Mouse (Mus musculus) limb, embryonic 14.5 days (tissue): ENCODE measurements around the gene Usp7. TPM values are rescaled to one million over a fixed set of nuclear protein-coding genes. Genes with fewer than 3 reads are reported as not detected.

Source experiments
- ATAC-seq: fragments of 200-750 bp; cut with Nextera tagmentation; 2 replicates; pipeline ENCODE4 v1.8.0; 2017; ENCODE audit warnings: low read depth, moderate number of reproducible peaks, moderate TSS enrichment; ENCODE audit not compliant: low FRiP score
- DNase-seq: peaks from one replicate; pipeline ENCODE4 v3.0.0-alpha.2; 2015; ENCODE audit warnings: low spot score
- H3K27ac ChIP-seq: fragments of 300-500 bp; sonication (generic); replicated peaks from 2 replicates; pipeline ENCODE4 v1.5.1; 2014; ENCODE audit warnings: low read depth, mild to moderate bottlenecking, low read length, moderate library complexity, mixed read lengths
- H3K27me3 ChIP-seq: fragments of 300-500 bp; sonication (generic); 2 replicates; pipeline ENCODE4 v1.6.1; 2014; ENCODE audit warnings: low read length, mixed read lengths; ENCODE audit not compliant: control insufficient read depth, insufficient read depth
- H3K36me3 ChIP-seq: fragments of 300-500 bp; sonication (generic); 2 replicates; pipeline ENCODE4 v1.6.1; 2014; ENCODE audit warnings: mild to moderate bottlenecking, low read length, moderate library complexity, mixed read lengths; ENCODE audit not compliant: control insufficient read depth, insufficient read depth
- H3K4me1 ChIP-seq: fragments of 300-500 bp; sonication (generic); 2 replicates; pipeline ENCODE4 v1.6.1; 2014; ENCODE audit warnings: antibody characterized with exemption, low read length, mixed read lengths; ENCODE audit not compliant: control insufficient read depth, insufficient read depth
- H3K4me2 ChIP-seq: fragments of 300-500 bp; sonication (generic); replicated peaks from 2 replicates; pipeline ENCODE4 v1.6.1; 2014; ENCODE audit warnings: low read depth, mild to moderate bottlenecking, low read length, moderate library complexity; ENCODE audit not compliant: severe bottlenecking
- H3K4me3 ChIP-seq: fragments of 300-500 bp; sonication (generic); replicated peaks from 2 replicates; pipeline ENCODE4 v1.5.1; 2014; ENCODE audit warnings: low read length
- H3K9ac ChIP-seq: fragments of 300-500 bp; sonication (generic); 2 replicates; pipeline ENCODE4 v1.6.1; 2014; ENCODE audit warnings: mild to moderate bottlenecking, low read depth, low read length, moderate library complexity; ENCODE audit not compliant: severe bottlenecking
- H3K9me3 ChIP-seq: fragments of 300-500 bp; sonication (generic); 2 replicates; pipeline ENCODE4 v1.6.1; 2016; ENCODE audit warnings: low read length; ENCODE audit not compliant: control insufficient read depth
- POLR2A ChIP-seq: fragments of 200-500 bp; IDR thresholded peaks from 2 replicates; pipeline ENCODE4 v1.8.0; 2012; ENCODE audit warnings: inconsistent platforms, mild to moderate bottlenecking, moderate library complexity, borderline replicate concordance; ENCODE audit not compliant: insufficient read depth, insufficient read length; ENCODE audit errors: extremely low read depth
- WGBS: fragments of 180-500 bp; shearing (Covaris S2); extraction: QIAGEN DNeasy Blood & Tissue Kit; methylation state at CpG from one replicate; pipeline ENCODE4 v1.1.7; 2014; 5-methylcytosine and 5-hydroxymethylcytosine counted together
- polyA plus RNA-seq, 2 experiments: library from polyadenylated mRNA; depleted of rRNA in 1 of 2; stranded (reverse) in 1 of 2; unstranded in 1 of 2; fragments of >200 nt; fragmentation: Nextera tagmentation in 1 of 2; extraction: Ambion mirVana in 1 of 2; gene quantifications; 2 replicates each; pipeline versions ENCODE4 v1.2.1 to v1.2.3; 2012 to 2014

The Usp7 gene
- polyA plus RNA-seq, 2 experiments: 47.1 to 104 TPM

DNA sequence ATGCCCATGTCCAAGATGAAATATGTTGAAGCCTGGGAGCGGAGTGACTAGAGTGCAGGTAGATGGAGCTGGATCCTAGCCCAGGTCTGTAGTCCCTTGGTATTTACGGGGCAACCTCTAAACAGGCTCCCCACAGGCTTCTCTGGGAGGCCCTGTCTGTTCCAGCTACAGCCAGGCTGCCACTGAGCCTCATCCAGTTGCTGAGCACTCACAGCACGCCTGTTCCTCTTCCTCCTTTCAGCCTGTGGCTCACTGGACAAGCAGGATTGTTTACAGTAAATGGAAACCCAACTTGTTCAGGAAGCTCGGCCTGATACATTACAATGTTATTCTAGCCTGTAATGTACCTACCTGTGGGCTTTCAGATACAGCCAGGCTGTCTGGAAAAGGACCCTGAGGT lies 23.5 kb downstream of the Usp7 start:
- Histone ChIP-seq H3K4me1 (no peaks in the 10 kb centered on the region), H3K9ac (no peak overlapping the region), H3K27ac (no peak overlapping the region), H3K27me3 (no peaks in the 10 kb centered on the region), H3K4me2 (no peak overlapping the region), H3K9me3 (no peaks in the 10 kb centered on the region), H3K36me3 (no peaks in the 10 kb centered on the region), H3K4me3 (no peak overlapping the region)
- ATAC-seq (no peak), DNase-seq (no peak)
- 63% methylated on average over 4 of the region's 4 CpGs for WGBS
- TF ChIP-seq POLR2A: no peak

DNA sequence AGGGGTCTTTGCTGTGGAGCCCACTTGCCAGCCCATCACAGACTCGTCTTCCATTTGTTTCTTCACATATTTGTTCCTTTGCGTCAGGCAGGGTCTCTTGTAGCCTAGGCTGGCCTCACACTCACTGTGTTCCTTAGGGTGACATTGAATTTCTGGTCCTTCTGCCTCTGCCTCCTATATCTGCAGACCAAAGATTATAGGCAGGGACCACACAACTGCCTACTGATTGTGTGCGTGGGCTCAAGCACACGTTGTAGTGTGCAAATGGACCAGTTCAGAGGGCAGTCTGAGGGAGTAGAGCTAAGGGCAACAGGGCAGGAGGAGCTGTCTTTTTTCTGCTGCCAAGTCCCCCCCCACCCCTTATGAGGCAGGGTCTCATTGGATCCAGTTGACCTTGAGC lies 24.0 kb downstream of the Usp7 start:
- DNase-seq: no peak

DNA sequence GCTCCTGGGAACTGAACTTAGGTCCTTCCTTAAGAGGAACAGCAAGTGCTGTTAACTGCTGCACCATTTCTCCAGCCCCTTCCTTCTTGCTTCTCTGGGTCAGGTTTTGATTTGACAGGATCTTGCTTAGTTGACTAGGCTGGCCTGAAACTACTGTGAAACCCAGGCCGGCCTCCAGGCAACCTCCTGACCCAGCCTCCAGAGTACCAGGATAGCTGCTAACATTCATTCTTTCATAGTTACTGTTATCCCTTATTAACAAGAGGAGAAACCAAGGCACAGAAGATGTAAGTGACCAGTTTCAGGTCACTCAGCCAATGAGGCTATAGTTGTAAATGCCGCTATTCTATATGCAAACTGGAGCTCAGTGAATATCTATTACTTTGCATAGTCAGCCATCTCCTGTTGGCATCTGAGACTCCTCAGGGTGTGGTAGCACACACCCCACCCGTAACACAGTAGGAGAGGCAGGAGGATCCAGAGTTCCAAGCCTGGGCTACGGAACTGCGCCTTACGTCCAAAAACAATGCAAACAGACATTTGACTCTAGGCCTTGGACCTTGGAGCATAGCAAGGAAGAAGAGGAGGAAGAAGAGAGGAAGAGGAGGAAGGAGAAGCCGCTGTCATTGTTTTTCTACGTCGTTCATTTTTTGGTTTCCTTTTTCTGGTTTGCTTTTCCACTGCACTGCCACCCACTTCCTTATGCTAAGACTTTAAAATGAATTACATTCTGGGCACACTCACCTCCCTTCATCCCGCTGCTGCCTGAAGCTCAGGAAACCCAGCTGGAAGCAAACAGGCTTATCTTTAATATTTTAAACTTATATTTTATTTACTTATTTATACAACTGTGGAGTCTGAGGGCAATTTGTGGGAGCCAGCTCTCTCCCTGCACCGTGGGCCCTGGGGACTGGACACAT lies 24.7 kb downstream of the Usp7 start:
- no peaks in the 10 kb centered on the region for H3K9me3 ChIP-seq
- WGBS: 82% methylated on average over 11 of the region's 11 CpGs
- H3K4me1 ChIP-seq: no peaks in the 10 kb centered on the region
- TF ChIP-seq POLR2A: no peak
- no peak overlapping the region for H3K27ac ChIP-seq
- no peak overlapping the region for H3K4me2 ChIP-seq
- H3K9ac ChIP-seq: no peak overlapping the region
- H3K4me3 ChIP-seq: no peak overlapping the region
- ATAC-seq (no peak), DNase-seq (no peak)
- no peaks in the 10 kb centered on the region for H3K27me3 ChIP-seq
- H3K36me3 ChIP-seq: no peaks in the 10 kb centered on the region

More for the DNA sequence above, 24.0 kb downstream of the Usp7 start:
- no peak overlapping the region for H3K27ac ChIP-seq
- H3K27me3 ChIP-seq: no peaks in the 10 kb centered on the region
- no peaks in the 10 kb centered on the region for H3K36me3 ChIP-seq
- ATAC-seq: no peak
- H3K4me1 ChIP-seq: no peaks in the 10 kb centered on the region
- 83% methylated on average over 4 of the region's 4 CpGs for WGBS
- no peak overlapping the region for H3K4me3 ChIP-seq
- no peak overlapping the region for H3K9ac ChIP-seq
- no peak overlapping the region for H3K4me2 ChIP-seq
- no peaks in the 10 kb centered on the region for H3K9me3 ChIP-seq
- no peak for TF ChIP-seq POLR2A

DNA sequence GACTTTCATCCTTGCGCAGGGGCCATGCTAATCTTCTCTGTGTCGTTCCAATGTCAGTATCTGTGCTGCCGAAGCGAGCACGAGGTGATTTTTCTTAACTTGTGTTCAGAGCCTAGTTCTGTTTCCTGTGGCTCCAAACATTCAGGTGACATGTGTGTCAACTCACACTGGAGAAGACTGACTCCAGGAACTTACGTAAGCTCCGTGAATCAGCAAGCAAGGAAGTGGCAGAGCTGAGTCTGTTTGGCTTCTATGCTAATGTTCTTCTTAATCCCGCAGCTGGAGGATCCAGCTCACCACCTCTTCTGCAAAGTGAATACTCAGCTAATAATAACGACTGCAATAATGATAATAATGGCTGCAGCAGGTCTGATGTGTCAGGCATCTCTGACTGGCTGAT lies 25.9 kb downstream of the Usp7 start:
- no peak for ATAC-seq
- no peak overlapping the region for H3K4me3 ChIP-seq

DNA sequence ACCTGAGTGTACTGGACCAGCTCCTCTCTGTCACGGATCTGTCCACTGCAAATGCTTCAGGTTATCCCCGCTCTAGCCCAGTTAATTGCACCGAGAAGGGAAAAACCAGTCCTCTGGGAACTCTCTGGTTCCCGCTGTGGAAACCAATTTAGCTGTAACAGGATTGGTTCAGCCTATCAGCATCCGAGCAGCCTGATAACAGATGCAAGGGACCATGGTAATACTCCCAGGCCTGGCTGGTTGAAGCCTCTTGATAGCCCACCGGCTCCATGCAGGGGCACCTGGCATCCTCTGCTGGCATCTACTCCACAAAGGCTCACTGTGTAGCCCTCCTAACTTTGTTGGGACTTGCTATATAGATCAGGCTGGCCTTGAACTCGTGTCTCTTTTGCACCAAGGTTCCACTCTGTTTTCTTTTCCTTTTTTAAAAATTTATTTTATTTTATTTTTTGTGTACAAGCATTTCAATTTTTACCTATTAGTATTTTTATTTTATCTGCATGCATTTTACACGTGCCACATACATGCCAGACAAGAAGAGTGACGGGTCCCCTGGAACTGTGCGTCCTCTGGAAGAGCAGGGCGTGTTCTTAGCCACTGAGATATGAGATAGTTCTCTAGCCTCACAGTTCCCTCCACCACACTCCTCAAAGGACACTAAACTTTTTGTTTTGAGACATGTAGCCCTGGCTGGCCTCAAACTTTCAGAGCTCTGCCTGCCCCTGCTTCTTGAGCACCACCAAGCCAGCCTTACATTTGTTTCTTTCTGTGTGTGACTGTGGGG lies 27.8 kb downstream of the Usp7 start:
- Histone ChIP-seq H3K9ac (no peak overlapping the region), H3K4me1 (no peaks in the 10 kb centered on the region), H3K27ac (no peak overlapping the region), H3K9me3 (no peaks in the 10 kb centered on the region), H3K36me3 (no peaks in the 10 kb centered on the region), H3K4me2 (no peak overlapping the region), H3K27me3 (no peaks in the 10 kb centered on the region), H3K4me3 (no peak overlapping the region)
- WGBS: 67% methylated on average over 11 of the region's 11 CpGs
- no peak for DNase-seq
- no peak for TF ChIP-seq POLR2A
- no peak for ATAC-seq

More for the DNA sequence above, 25.9 kb downstream of the Usp7 start:
- H3K36me3 ChIP-seq: no peaks in the 10 kb centered on the region
- no peaks in the 10 kb centered on the region for H3K4me1 ChIP-seq
- no peak overlapping the region for H3K4me2 ChIP-seq
- no peaks in the 10 kb centered on the region for H3K9me3 ChIP-seq
- WGBS: 58% methylated on average over 9 of the region's 9 CpGs
- no peak overlapping the region for H3K9ac ChIP-seq
- no peak overlapping the region for H3K27ac ChIP-seq
- H3K27me3 ChIP-seq: no peaks in the 10 kb centered on the region
- DNase-seq: no peak
- TF ChIP-seq POLR2A: no peak
